Mouse (Mus musculus) kidney, embryonic 16.5 days (tissue): ENCODE results near the gene Hydin. TPM values are rescaled to one million over a fixed set of nuclear protein-coding genes. Genes with fewer than 3 reads are reported as not detected.
A peak's percentile ranks its signal among the peaks of the same experiment; 100 is the strongest.
"Not testable (repeated sequence)": the region's sequence is repeated elsewhere in the genome, so short reads cannot be mapped to it uniquely, and the experiment has no call there.

Experiments
- ATAC-seq: fragments of 200-750 bp; cut with Nextera tagmentation; 2 replicates; pipeline ENCODE4 v1.8.0; 2017; ENCODE audit warnings: moderate TSS enrichment; ENCODE audit not compliant: low FRiP score, low TSS enrichment
- H3K27ac ChIP-seq: fragments of 300-500 bp; sonication (generic); 2 replicates; pipeline ENCODE4 v1.5.1; 2014; ENCODE audit warnings: low read length
- H3K27me3 ChIP-seq: fragments of 300-500 bp; sonication (generic); 2 replicates; pipeline ENCODE4 v1.6.1; 2014; ENCODE audit warnings: low read length, control low read depth, mixed read lengths; ENCODE audit not compliant: insufficient read depth
- H3K36me3 ChIP-seq: fragments of 300-500 bp; sonication (generic); 2 replicates; pipeline ENCODE4 v1.6.1; 2014; ENCODE audit warnings: low read length, control low read depth, mixed read lengths; ENCODE audit not compliant: insufficient read depth
- H3K4me1 ChIP-seq: fragments of 300-500 bp; sonication (generic); 2 replicates; pipeline ENCODE4 v1.6.1; 2014; ENCODE audit warnings: low read length, control low read depth, mixed read lengths; ENCODE audit not compliant: insufficient read depth
- H3K4me2 ChIP-seq: fragments of 300-500 bp; sonication (generic); replicated peaks from 2 replicates; pipeline ENCODE4 v1.6.1; 2014; ENCODE audit warnings: low read depth, low read length
- H3K4me3 ChIP-seq: fragments of 300-500 bp; sonication (generic); 2 replicates; pipeline ENCODE4 v1.5.1; 2014; ENCODE audit warnings: mild to moderate bottlenecking, low read length
- H3K9ac ChIP-seq: fragments of 300-500 bp; sonication (generic); replicated peaks from 2 replicates; pipeline ENCODE4 v1.6.1; 2014; ENCODE audit warnings: low read length
- H3K9me3 ChIP-seq: fragments of 300-500 bp; sonication (generic); 2 replicates; pipeline ENCODE4 v1.6.1; 2016; ENCODE audit warnings: low read length, control low read depth
- WGBS: fragments of 180-500 bp; shearing (Covaris S2); extraction: QIAGEN DNeasy Blood & Tissue Kit; methylation state at CpG from one replicate; pipeline ENCODE4 v1.1.7; 2014; 5-methylcytosine and 5-hydroxymethylcytosine counted together
- polyA plus RNA-seq: library from polyadenylated mRNA; unstranded; fragments of >200 nt; fragmentation: Nextera tagmentation; extraction: Ambion mirVana; gene quantifications from 2 replicates; pipeline ENCODE4 v1.2.1, GENCODE M21; 2015

The Hydin gene
- polyA plus RNA-seq, 1 experiment from 2014 or later, result 0.14 TPM

DNA sequence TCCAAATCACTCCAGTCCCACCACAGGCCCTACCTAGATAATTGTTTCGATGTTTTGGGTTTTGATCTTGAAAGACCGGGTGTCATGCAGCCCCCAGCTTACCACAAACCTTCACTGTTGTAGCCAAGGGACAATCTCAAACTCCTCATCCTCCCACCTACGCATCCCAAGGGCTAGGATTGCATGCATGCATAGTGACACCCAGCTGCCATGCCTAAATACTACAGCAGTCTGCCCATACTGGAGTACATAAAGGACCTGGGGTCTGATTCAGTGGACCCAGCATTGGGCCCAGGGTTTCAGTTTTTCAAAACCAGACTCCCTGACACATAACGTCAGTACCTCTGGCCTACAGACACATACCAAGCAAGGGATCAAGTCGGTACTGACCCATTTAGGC is 224.3 kb downstream of the Hydin start:
- Histone ChIP-seq H3K4me2 (no peak overlapping the region), H3K4me1 (no peaks in the 10 kb centered on the region), H3K36me3 (no peaks in the 10 kb centered on the region), H3K27ac (no peak overlapping the region), H3K9me3 (0 out of 2 replicates have a peak, but pooled peaks cover 3% of the 10 kb centered on the region), H3K27me3 (no peaks in the 10 kb centered on the region), H3K9ac (no peak overlapping the region), H3K4me3 (no peak overlapping the region)
- ATAC-seq, result no peak
- 91% methylated on average over 5 of the region's 5 CpGs for WGBS

- no peak overlapping the region for H3K9ac ChIP-seq
- no peaks in the 10 kb centered on the region for H3K36me3 ChIP-seq
- no peaks in the 10 kb centered on the region for H3K9me3 ChIP-seq
- H3K4me2 ChIP-seq, result no peak overlapping the region
- H3K4me1 ChIP-seq, result no peaks in the 10 kb centered on the region
- H3K27ac ChIP-seq, result no peak overlapping the region
- 76% methylated on average over 9 of the region's 9 CpGs for WGBS
- 0 out of 2 replicates have a peak, but pooled peaks cover 3% of the 10 kb centered on the region for H3K27me3 ChIP-seq
- no peak overlapping the region for H3K4me3 ChIP-seq
- no peak for ATAC-seq
These were observed 229.5 kb downstream of the Hydin start for GRCm38 (mm10) chr8:110496286-110496685.

DNA sequence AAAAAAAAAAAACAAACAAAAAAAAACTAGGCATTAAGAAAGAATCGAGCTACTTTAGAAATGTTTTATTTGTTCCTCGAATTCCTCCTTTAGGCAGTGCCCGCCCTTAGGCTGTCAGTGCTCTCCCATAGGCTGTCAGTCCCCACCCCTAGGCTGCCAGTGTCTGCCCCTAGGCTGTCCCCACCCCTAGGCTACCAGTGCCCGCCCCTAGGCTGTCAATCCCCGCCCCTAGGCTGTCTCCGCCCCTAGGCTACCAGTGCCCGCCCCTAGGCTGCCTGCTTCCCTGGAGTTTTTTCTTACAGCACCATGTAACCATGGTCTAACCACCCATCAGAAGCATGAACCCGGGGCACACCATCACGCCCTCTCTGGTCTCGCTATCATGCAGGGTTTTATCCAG is 233.5 kb downstream of the Hydin start:
- Histone ChIP-seq H3K4me3 (no peak overlapping the region), H3K27me3 (0 out of 2 replicates have a peak, but pooled peaks cover 7% of the 10 kb centered on the region), H3K4me1 (no peaks in the 10 kb centered on the region), H3K4me2 (no peak overlapping the region; the same call in 1 of the 2 replicates), H3K36me3 (no peaks in the 10 kb centered on the region), H3K9ac (no peak overlapping the region), H3K9me3 (no peaks in the 10 kb centered on the region), H3K27ac (no peak overlapping the region)
- 29% methylated on average over 10 of the region's 10 CpGs for WGBS
- ATAC-seq, result peak; percentile 84

DNA sequence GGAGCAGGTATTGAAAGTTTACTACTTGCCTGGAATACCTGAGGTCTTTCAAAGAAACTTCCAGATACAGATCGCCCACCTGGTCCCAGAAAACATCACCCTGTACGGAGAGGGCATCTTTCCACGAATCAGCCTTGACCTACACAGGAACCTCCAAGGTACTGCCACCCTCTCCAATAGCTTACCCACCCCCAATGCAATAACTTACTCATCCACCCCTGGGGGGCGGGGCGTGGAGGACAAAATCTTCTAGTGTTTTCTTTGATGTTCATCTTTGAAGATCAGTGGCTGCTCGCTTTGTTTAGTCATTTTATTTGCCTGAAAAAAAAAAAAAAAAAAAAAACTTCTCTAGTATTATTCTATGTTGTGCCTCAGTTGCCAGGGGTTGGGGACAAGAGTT is 233.9 kb downstream of the Hydin start:
- no peak overlapping the region for H3K4me2 ChIP-seq
- H3K9ac ChIP-seq, result no peak overlapping the region
- no peak overlapping the region for H3K4me3 ChIP-seq
- no peaks in the 10 kb centered on the region for H3K4me1 ChIP-seq
- 76% methylated on average over 6 of the region's 6 CpGs for whole genome bisulfite sequencing
- H3K27me3 ChIP-seq, result 0 out of 2 replicates have a peak, but pooled peaks cover 7% of the 10 kb centered on the region
- no peak overlapping the region for H3K27ac ChIP-seq
- no peak for ATAC-seq
- H3K36me3 ChIP-seq, result no peaks in the 10 kb centered on the region
- H3K9me3 ChIP-seq, result no peaks in the 10 kb centered on the region

DNA sequence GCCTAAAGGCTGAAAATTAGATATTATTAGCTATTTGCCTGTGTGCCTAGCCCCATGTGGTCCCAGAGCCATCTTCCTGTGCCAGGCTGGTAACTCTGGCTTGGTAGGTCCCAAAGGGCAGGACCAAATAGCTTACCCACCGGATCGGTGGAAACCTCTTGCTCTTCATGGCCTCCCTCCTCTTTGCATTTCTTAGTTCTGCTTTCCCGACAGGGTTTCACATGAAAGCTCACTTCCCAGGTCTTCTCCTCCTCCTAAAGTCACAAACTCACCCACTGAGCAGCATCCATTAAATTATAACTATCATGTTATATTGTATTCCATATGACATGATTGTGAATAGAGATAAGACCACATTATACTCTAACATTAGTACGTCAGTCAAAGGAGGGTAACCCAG is 234.6 kb downstream of the Hydin start:
- Histone ChIP-seq H3K9ac (no peak overlapping the region), H3K4me1 (no peaks in the 10 kb centered on the region), H3K4me2 (no peak overlapping the region), H3K9me3 (no peaks in the 10 kb centered on the region), H3K27me3 (0 out of 2 replicates have a peak, but pooled peaks cover 7% of the 10 kb centered on the region), H3K4me3 (no peak overlapping the region), H3K27ac (no peak overlapping the region), H3K36me3 (no peaks in the 10 kb centered on the region)
- 88% methylated on average over 4 of the region's 4 CpGs for WGBS
- ATAC-seq, result no peak

- no peaks in the 10 kb centered on the region for H3K9me3 ChIP-seq
- no peaks in the 10 kb centered on the region for H3K4me1 ChIP-seq
- no peak overlapping the region for H3K27ac ChIP-seq
- WGBS, result 5% methylated on average over 10 of the region's 10 CpGs
- 0 out of 2 replicates have a peak, but pooled peaks cover 7% of the 10 kb centered on the region for H3K27me3 ChIP-seq
- H3K4me3 ChIP-seq, result no peak overlapping the region
- no peak overlapping the region for H3K4me2 ChIP-seq
- ATAC-seq, result no peak
- no peaks in the 10 kb centered on the region for H3K36me3 ChIP-seq
- no peak overlapping the region for H3K9ac ChIP-seq
These were observed 236.1 kb downstream of the Hydin start for GRCm38 (mm10) chr8:110502880-110503279.

DNA sequence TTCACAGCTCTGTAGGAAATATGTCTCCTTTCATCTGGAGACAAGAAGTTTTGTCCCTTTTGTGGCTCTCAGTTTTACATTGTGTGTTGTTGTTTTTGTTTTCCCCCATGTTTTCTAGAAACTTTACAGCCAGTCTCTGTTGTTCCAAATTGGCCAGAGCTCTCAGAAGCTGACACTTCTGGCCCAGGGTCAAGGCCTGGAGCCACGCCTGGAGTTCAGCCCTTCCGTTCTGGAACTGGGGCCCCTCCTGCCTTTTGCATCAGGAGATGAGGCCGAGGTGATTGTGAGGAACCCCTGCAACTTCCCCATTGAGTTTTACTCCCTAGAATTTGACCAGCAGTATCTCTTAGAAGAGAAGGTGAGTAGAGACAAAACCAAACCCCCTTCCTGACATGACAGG is 242.0 kb downstream of the Hydin start:
- Histone ChIP-seq H3K4me2 (no peak overlapping the region), H3K36me3 (no peaks in the 10 kb centered on the region), H3K4me1 (no peaks in the 10 kb centered on the region), H3K27ac (no peak overlapping the region), H3K4me3 (no peak overlapping the region), H3K9ac (no peak overlapping the region), H3K27me3 (no peaks in the 10 kb centered on the region), H3K9me3 (peaks cover 7% of the 10 kb centered on the region; the same call in 1 of the 2 replicates)
- no peak for ATAC-seq
- WGBS, result 51% methylated on average over 3 of the region's 3 CpGs

- Histone ChIP-seq H3K4me2 (no peak overlapping the region), H3K4me3 (no peak overlapping the region), H3K9me3 (no peaks in the 10 kb centered on the region), H3K27ac (no peak overlapping the region), H3K36me3 (no peaks in the 10 kb centered on the region), H3K4me1 (no peaks in the 10 kb centered on the region), H3K27me3 (no peaks in the 10 kb centered on the region), H3K9ac (no peak overlapping the region)
- ATAC-seq, result no peak
- WGBS, result 83% methylated on average over 7 of the region's 7 CpGs
These were observed 253.0 kb downstream of the Hydin start for GRCm38 (mm10) chr8:110519790-110520189.

DNA sequence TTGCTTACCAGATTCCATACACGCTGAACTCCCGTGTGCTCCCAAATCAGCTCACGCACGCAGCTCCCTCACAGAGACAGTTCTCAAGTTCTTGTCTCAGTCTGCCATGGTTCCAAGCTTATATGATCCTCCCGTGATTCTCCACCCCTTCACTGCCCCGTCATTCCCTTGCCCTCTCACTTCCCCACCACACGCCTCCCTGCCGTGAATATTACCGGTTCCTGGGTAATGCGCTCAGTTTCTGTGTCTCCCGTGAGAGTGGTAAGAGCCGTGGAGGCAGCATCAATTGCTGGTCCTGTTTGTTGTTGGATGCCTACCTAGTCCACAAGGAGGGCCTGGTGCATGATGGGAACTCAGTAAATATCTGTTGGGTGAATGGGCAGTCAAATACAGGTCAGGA is 255.1 kb downstream of the Hydin start:
- WGBS, result 91% methylated on average over 12 of the region's 12 CpGs
- no peaks in the 10 kb centered on the region for H3K36me3 ChIP-seq
- no peak overlapping the region for H3K9ac ChIP-seq
- H3K9me3 ChIP-seq, result no peaks in the 10 kb centered on the region
- no peak overlapping the region for H3K27ac ChIP-seq
- H3K27me3 ChIP-seq, result no peaks in the 10 kb centered on the region
- no peak for ATAC-seq
- no peaks in the 10 kb centered on the region for H3K4me1 ChIP-seq
- no peak overlapping the region for H3K4me2 ChIP-seq
- no peak overlapping the region for H3K4me3 ChIP-seq

- not testable (repeated sequence) for ATAC-seq, H3K4me2 ChIP-seq, H3K36me3 ChIP-seq, H3K4me1 ChIP-seq, H3K9ac ChIP-seq, H3K27ac ChIP-seq, H3K4me3 ChIP-seq, H3K9me3 ChIP-seq, H3K27me3 ChIP-seq
- 84% methylated on average over 7 of the region's 7 CpGs for whole genome bisulfite sequencing
These were observed 255.7 kb downstream of the Hydin start for GRCm38 (mm10) chr8:110522495-110522894.
